Mouse (Mus musculus): ENCODE results near the gene Stx3. TPM values are rescaled to one million over a fixed set of nuclear protein-coding genes. Genes with fewer than 3 reads are reported as not detected.

Gene Stx3
- total and polyA plus RNA-seq, 3 experiments: 0.16 to 4.7 (median 1.4) TPM

GRCm38 (mm10) chr19:11860966-11861365 lies 41.8 kb upstream of the Stx3 start, which contains the start of gene Olfr1418:
Gene Olfr1418 (minus strand): TSS chr19:11861066.
- H3K27me3 ChIP-seq (replicated peaks): no peaks in the 10 kb centered on the region
- DNase-seq (ENCODE audit: extremely low read depth): no peak
- H3K4me2 ChIP-seq (ENCODE audit: insufficient read depth, low read depth, poor library complexity, severe bottlenecking): no peak within 1 kb of the TSS
- no peak within 1 kb of the TSS for H3K4me3 ChIP-seq (replicated peaks in 1 of 3; ENCODE audit: low read depth in 2 of 3, low read length in 2 of 3, poor library complexity in 1 of 3)
- in situ Hi-C loops (cut with MboI; ENCODE audit: low pct_ligation_motif_present, low pct_unique_long_range_greater_than_20kb, low sequenced_read_pairs) (no loop called here), dilution Hi-C loops (cut with MboI; ENCODE audit: extremely low pct_ligation_motif_present, extremely low pct_unique_long_range_greater_than_20kb, low sequenced_read_pairs) (no loop called here)
- peaks cover 0 to 3% of the 10 kb centered on the region in 2 experiments; a peak in 2 of 4 replicates for H3K4me1 ChIP-seq (ENCODE audit: control insufficient read depth in 1 of 2, insufficient read depth in 2 of 2)
- no peak within 1 kb of the TSS for H3K27ac ChIP-seq (ENCODE audit: insufficient read depth, low read depth)
- H3K9me3 ChIP-seq (replicated peaks; ENCODE audit: low read length): peaks cover 4% of the 10 kb centered on the region
- H3K36me3 ChIP-seq (replicated peaks in 1 of 2; ENCODE audit: control insufficient read depth in 1 of 2, insufficient read depth in 1 of 2, low read length in 1 of 2): no peaks in the 10 kb centered on the region
- TF ChIP-seq KAT2A (IDR thresholded peaks at IDR 0.05; ENCODE audit: insufficient replicate concordance, low read length) (no peak), USF1 (IDR thresholded peaks at IDR 0.05; ENCODE audit: low read depth, low read length) (no peak), ZMIZ1 (IDR thresholded peaks at IDR 0.05; ENCODE audit: low read depth, low read length) (no peak), ELF1 (IDR thresholded peaks at IDR 0.05; ENCODE audit: low read depth, low read length) (no peak), ETS1 (conservative IDR thresholded peaks at IDR 0.05; ENCODE audit: low read depth, low read length) (no peak), IRF4 (IDR thresholded peaks at IDR 0.05; ENCODE audit: low read depth, low read length) (no peak)
- no peak within 1 kb of the TSS for H3K9ac ChIP-seq (ENCODE audit: insufficient read depth, low read depth)
- H3K79me2 ChIP-seq (replicated peaks; ENCODE audit: control insufficient read depth, extremely low read depth, insufficient read depth, poor library complexity, severe bottlenecking): no peaks in the 10 kb centered on the region

- dilution Hi-C loops (cut with MboI; ENCODE audit: extremely low pct_ligation_motif_present, extremely low pct_unique_long_range_greater_than_20kb, low sequenced_read_pairs) (no loop called here), in situ Hi-C loops (cut with MboI; ENCODE audit: low pct_ligation_motif_present, low pct_unique_long_range_greater_than_20kb, low sequenced_read_pairs) (no loop called here)
- DNase-seq (ENCODE audit: extremely low read depth): no peak
- H3K27me3 ChIP-seq (replicated peaks): no peaks in the 10 kb centered on the region
- no peaks in the 10 kb centered on the region for H3K36me3 ChIP-seq (replicated peaks in 1 of 2; ENCODE audit: control insufficient read depth in 1 of 2, insufficient read depth in 1 of 2, low read length in 1 of 2)
- H3K27ac ChIP-seq (ENCODE audit: insufficient read depth, low read depth): no peak overlapping the region
- H3K9ac ChIP-seq (ENCODE audit: insufficient read depth, low read depth): no peak overlapping the region
- no peaks in the 10 kb centered on the region for H3K9me3 ChIP-seq (replicated peaks; ENCODE audit: low read length)
- TF ChIP-seq RAD21 (IDR thresholded peaks at IDR 0.05; ENCODE audit: low read depth, low read length) (no peak), JUN (IDR thresholded peaks at IDR 0.05; ENCODE audit: insufficient read depth, low read depth, low read length) (no peak), MAFK (IDR thresholded peaks at IDR 0.05; ENCODE audit: insufficient replicate concordance, low read length) (no peak), NELFE (IDR thresholded peaks at IDR 0.05; ENCODE audit: low read depth, low read length) (no peak), CTCF (conservative IDR thresholded peaks at IDR 0.05 in 1 of 2, IDR thresholded peaks at IDR 0.05 in 1 of 2; ENCODE audit: low read depth in 2 of 2, low read length in 2 of 2) (no peak), ETS1 (conservative IDR thresholded peaks at IDR 0.05; ENCODE audit: low read depth, low read length) (no peak), PAX5 (IDR thresholded peaks at IDR 0.05; ENCODE audit: low read length) (no peak)
- no peaks in the 10 kb centered on the region for H3K79me2 ChIP-seq (replicated peaks; ENCODE audit: control insufficient read depth, extremely low read depth, insufficient read depth, poor library complexity, severe bottlenecking)
- H3K4me1 ChIP-seq (ENCODE audit: control insufficient read depth in 1 of 2, insufficient read depth in 2 of 2): peaks cover 3 to 16% of the 10 kb centered on the region in 2 experiments; a peak in 2 of 4 replicates
- H3K4me2 ChIP-seq (ENCODE audit: insufficient read depth, low read depth, poor library complexity, severe bottlenecking): no peak overlapping the region
- no peak overlapping the region for H3K4me3 ChIP-seq (replicated peaks in 1 of 3; ENCODE audit: low read depth in 2 of 3, low read length in 2 of 3, poor library complexity in 1 of 3)
Measured at GRCm38 (mm10) chr19:11856506-11856905, 37.3 kb upstream of the Stx3 start.

GRCm38 (mm10) chr19:11854821-11855220 lies 35.6 kb upstream of the Stx3 start:
- dilution Hi-C loops (cut with MboI; ENCODE audit: extremely low pct_ligation_motif_present, extremely low pct_unique_long_range_greater_than_20kb, low sequenced_read_pairs) (no loop called here), in situ Hi-C loops (cut with MboI; ENCODE audit: low pct_ligation_motif_present, low pct_unique_long_range_greater_than_20kb, low sequenced_read_pairs) (no loop called here)
- Histone ChIP-seq H3K9ac (ENCODE audit: insufficient read depth, low read depth) (no peak overlapping the region), H3K4me3 (replicated peaks in 1 of 3; ENCODE audit: low read depth in 2 of 3, low read length in 2 of 3, poor library complexity in 1 of 3) (no peak overlapping the region), H3K9me3 (replicated peaks; ENCODE audit: low read length) (no peaks in the 10 kb centered on the region), H3K36me3 (replicated peaks in 1 of 2; ENCODE audit: control insufficient read depth in 1 of 2, insufficient read depth in 1 of 2, low read length in 1 of 2) (no peaks in the 10 kb centered on the region), H3K79me2 (replicated peaks; ENCODE audit: control insufficient read depth, extremely low read depth, insufficient read depth, poor library complexity, severe bottlenecking) (no peaks in the 10 kb centered on the region), H3K4me1 (ENCODE audit: control insufficient read depth in 1 of 2, insufficient read depth in 2 of 2) (peaks cover 3 to 16% of the 10 kb centered on the region in 2 experiments; a peak in 2 of 4 replicates), H3K27ac (ENCODE audit: insufficient read depth, low read depth) (no peak overlapping the region), H3K27me3 (replicated peaks) (no peaks in the 10 kb centered on the region), H3K4me2 (ENCODE audit: insufficient read depth, low read depth, poor library complexity, severe bottlenecking) (no peak overlapping the region)
- no peak for DNase-seq (ENCODE audit: extremely low read depth)
- TF ChIP-seq CHD2 (IDR thresholded peaks at IDR 0.05; ENCODE audit: low read length): no peak
- TF ChIP-seq E2F4 (IDR thresholded peaks at IDR 0.05; ENCODE audit: insufficient replicate concordance, low read depth, low read length): no peak
- TF ChIP-seq ZKSCAN1 (IDR thresholded peaks at IDR 0.05; ENCODE audit: borderline replicate concordance, low read depth, low read length): no peak
- TF ChIP-seq RAD21 (IDR thresholded peaks at IDR 0.05; ENCODE audit: low read depth, low read length): no peak
- TF ChIP-seq ZNF384 (IDR thresholded peaks at IDR 0.05; ENCODE audit: low read depth, low read length): no peak
- no peak for TF ChIP-seq PAX5 (IDR thresholded peaks at IDR 0.05; ENCODE audit: low read length)
- no peak for TF ChIP-seq ZC3H11A (IDR thresholded peaks at IDR 0.05; ENCODE audit: low read depth, low read length)
- no peak for TF ChIP-seq MAZ (IDR thresholded peaks at IDR 0.05; ENCODE audit: low read depth, low read length)
- no peak for TF ChIP-seq TCF12 (IDR thresholded peaks at IDR 0.05; ENCODE audit: low read depth, low read length)
- TF ChIP-seq RCOR1 (conservative IDR thresholded peaks at IDR 0.05; ENCODE audit: low read depth, low read length): no peak
- TF ChIP-seq POLR2A (IDR thresholded peaks at IDR 0.05; ENCODE audit: low read depth, low read length): no peak
- TF ChIP-seq MYC (IDR thresholded peaks at IDR 0.05; ENCODE audit: low read depth, low read length): no peak
- no peak for TF ChIP-seq UBTF (IDR thresholded peaks at IDR 0.05; ENCODE audit: low read depth, low read length)
- TF ChIP-seq NELFE (IDR thresholded peaks at IDR 0.05; ENCODE audit: low read depth, low read length): no peak
- no peak for TF ChIP-seq ETS1 (conservative IDR thresholded peaks at IDR 0.05; ENCODE audit: low read depth, low read length)
- no peak for TF ChIP-seq JUN (IDR thresholded peaks at IDR 0.05; ENCODE audit: insufficient read depth, low read depth, low read length)
- no peak for TF ChIP-seq JUND (conservative IDR thresholded peaks at IDR 0.05; ENCODE audit: low read depth, low read length)
- no peak for TF ChIP-seq MEF2A (IDR thresholded peaks at IDR 0.05; ENCODE audit: borderline replicate concordance, low read depth, low read length)
- TF ChIP-seq TBP (conservative IDR thresholded peaks at IDR 0.05; ENCODE audit: low read depth, low read length): no peak

Measured in CH12.LX (cell line).